Mouse (Mus musculus) hindbrain, embryonic 11.5 days (tissue): ENCODE data around the gene Wdr59. TPM values are rescaled to one million over a fixed set of nuclear protein-coding genes. Genes with fewer than 3 reads are reported as not detected.

Experiments
- ATAC-seq: fragments of 200-750 bp; cut with Nextera tagmentation; 2 replicates; pipeline ENCODE4 v1.8.0; 2017; ENCODE audit warnings: mild to moderate bottlenecking, moderate TSS enrichment, moderate library complexity; ENCODE audit not compliant: low FRiP score
- DNase-seq: peaks from one replicate; pipeline ENCODE4 v3.0.0-alpha.2; 2015; ENCODE audit warnings: low spot score
- H3K27ac ChIP-seq: fragments of 300-500 bp; sonication (generic); 2 replicates; pipeline ENCODE4 v1.5.1; 2014; ENCODE audit warnings: mild to moderate bottlenecking, low read depth, low read length
- H3K27me3 ChIP-seq: fragments of 300-500 bp; sonication (generic); 2 replicates; pipeline ENCODE4 v1.6.1; 2014; ENCODE audit warnings: mild to moderate bottlenecking, low read length, moderate library complexity, mixed read lengths; ENCODE audit not compliant: control insufficient read depth, insufficient read depth
- H3K36me3 ChIP-seq: fragments of 300-500 bp; sonication (generic); 2 replicates; pipeline ENCODE4 v1.6.1; 2014; ENCODE audit warnings: mild to moderate bottlenecking, low read length, moderate library complexity, mixed read lengths; ENCODE audit not compliant: control insufficient read depth, insufficient read depth
- H3K4me1 ChIP-seq: fragments of 300-500 bp; sonication (generic); replicated peaks from 2 replicates; pipeline ENCODE4 v1.6.1; 2014; ENCODE audit warnings: low read length, mixed read lengths; ENCODE audit not compliant: control insufficient read depth, insufficient read depth
- H3K4me2 ChIP-seq: fragments of 300-500 bp; sonication (generic); replicated peaks from 2 replicates; pipeline ENCODE4 v1.6.1; 2014; ENCODE audit warnings: mild to moderate bottlenecking, low read depth, low read length
- H3K4me3 ChIP-seq: fragments of 300-500 bp; sonication (generic); 2 replicates; pipeline ENCODE4 v1.5.1; 2014; ENCODE audit warnings: low read depth, low read length
- H3K9ac ChIP-seq: fragments of 300-500 bp; sonication (generic); 2 replicates; pipeline ENCODE4 v1.6.1; 2014; ENCODE audit warnings: low read depth, low read length
- H3K9me3 ChIP-seq: fragments of 300-500 bp; sonication (generic); 2 replicates; pipeline ENCODE4 v1.6.1; 2016; ENCODE audit warnings: low read length; ENCODE audit not compliant: control insufficient read depth
- WGBS: fragments of 180-500 bp; shearing (Covaris S2); extraction: QIAGEN DNeasy Blood & Tissue Kit; methylation state at CpG from one replicate; pipeline ENCODE4 v1.1.7; 2014; 5-methylcytosine and 5-hydroxymethylcytosine counted together
- polyA plus RNA-seq: library from polyadenylated mRNA; unstranded; fragments of >200 nt; fragmentation: Nextera tagmentation; extraction: Ambion mirVana; gene quantifications from 2 replicates; pipeline ENCODE4 v1.2.1, GENCODE M21; 2014

The Wdr59 gene
- polyA plus RNA-seq, 1 experiment from 2014 or later: 4.6 TPM

DNA sequence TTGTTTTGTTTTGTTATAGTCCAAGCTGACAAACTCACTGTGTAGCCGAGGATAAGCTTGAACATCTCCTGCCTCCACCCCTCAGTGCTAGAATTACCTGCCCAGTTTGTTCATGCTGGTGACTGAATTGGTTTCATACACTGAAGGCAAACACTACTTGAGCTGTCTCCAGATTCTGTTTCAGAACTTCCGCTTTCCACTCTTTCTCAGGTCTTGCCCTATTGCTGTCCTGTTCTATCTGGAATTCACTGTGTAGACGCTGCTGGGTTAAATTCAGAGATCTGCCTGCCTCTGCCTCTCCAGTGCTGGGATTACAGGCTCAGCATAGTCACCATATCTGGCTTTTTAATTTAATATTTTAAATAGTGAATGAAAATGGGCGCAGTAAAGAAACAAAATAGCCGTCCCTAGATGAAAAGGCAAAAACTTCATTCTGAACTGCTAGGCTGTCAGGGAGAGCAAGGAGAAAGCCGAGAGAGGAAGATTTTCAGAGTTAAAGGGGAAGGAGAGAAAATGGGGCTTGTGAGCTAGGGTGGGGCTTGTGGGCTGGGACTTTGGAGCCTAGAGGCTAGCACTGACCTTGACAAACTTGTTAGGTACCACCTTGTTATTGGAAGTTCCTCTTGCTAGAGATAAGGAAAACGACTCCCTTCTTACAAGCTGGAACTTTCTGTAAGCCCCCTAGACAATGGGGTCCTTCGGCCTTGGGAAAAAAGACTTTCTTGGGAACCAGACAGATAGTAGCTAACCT lies 23.7 kb upstream of the Wdr59 start:
- WGBS: 88% methylated on average over 8 of the region's 8 CpGs
- no peaks in the 10 kb centered on the region for H3K36me3 ChIP-seq

DNA sequence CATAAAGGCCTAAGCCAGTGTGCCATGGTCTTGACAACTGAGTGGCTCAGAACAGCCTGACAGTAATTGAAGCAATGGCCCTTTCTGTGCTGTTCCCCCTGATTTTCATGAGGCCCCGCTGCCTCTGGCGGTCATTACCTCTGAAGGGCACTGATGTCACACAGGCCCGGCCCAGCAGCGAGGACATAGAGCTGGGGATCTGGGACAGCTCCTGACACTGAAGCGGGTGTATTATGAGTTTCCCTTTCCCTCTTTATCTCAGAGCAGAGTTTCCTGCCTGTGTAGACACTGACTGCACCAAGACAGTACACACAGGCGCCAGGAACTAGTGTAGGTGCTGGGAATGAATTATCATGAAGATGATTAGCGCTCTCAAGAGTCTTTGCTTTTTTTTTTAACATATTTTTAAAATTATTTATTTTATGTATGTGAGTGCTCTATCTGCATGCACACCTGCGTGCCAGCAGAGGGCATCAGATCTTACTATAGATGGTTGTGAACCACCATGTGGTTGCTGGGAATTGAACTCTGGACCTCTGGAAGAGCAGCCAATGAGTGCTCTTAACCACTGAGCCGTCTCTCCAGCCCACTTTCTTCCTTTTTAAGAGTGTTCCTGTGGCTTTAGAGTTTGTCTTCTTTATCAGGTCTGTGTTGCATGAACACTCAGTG lies 22.0 kb upstream of the Wdr59 start:
- no peak overlapping the region for H3K4me2 ChIP-seq
- DNase-seq (no peak), ATAC-seq (no peak)
- H3K9ac ChIP-seq: no peak overlapping the region
- peaks cover 6% of the 10 kb centered on the region; the same call in 1 of the 2 replicates for H3K4me1 ChIP-seq
- H3K27me3 ChIP-seq: no peaks in the 10 kb centered on the region
- H3K27ac ChIP-seq: no peak overlapping the region
- H3K9me3 ChIP-seq: no peaks in the 10 kb centered on the region
- no peak overlapping the region for H3K4me3 ChIP-seq
- whole genome bisulfite sequencing: 91% methylated on average over 9 of the region's 9 CpGs
- H3K36me3 ChIP-seq: no peaks in the 10 kb centered on the region

More for the DNA sequence above, 23.7 kb upstream of the Wdr59 start:
- H3K4me3 ChIP-seq: no peak overlapping the region
- no peaks in the 10 kb centered on the region for H3K27me3 ChIP-seq
- no peak overlapping the region for H3K27ac ChIP-seq
- H3K9ac ChIP-seq: no peak overlapping the region
- no peak for ATAC-seq
- no peaks in the 10 kb centered on the region for H3K4me1 ChIP-seq
- H3K9me3 ChIP-seq: no peaks in the 10 kb centered on the region
- no peak for DNase-seq
- no peak overlapping the region for H3K4me2 ChIP-seq

DNA sequence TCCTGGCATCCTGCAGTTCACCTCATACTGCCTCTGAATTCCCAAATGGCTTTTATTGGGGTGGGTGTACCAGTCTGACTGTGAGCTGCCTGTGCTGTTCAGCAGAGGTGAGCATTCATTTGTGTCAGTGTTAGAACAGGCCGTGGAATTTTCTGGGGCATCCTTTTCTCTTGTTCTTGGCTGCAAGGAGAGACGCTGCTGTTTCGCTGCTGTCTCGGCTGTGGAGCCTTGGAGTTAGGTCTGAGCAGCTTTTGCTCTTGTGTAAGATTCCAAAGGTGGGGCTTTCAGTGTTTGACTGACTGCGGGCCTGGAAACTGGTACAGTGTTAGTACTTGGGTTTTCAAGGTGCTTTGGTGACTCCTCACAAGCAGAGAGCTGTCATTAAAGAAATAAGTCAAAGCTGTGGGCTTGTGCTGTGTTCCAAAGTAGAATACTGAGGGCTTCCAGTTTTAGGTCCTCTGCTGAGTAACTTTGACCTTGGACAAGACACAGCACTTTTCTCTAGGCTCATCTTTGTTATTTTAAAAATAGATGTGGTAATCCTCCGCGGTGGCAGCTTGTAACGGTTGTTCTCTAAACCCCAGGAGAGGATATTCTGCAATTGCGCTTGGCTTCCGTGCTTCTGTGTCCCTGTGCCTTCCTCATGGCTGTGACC lies 17.7 kb upstream of the Wdr59 start:
- Histone ChIP-seq H3K4me3 (peak overlapping the region; percentile 78; the same call in 1 of the 2 replicates), H3K36me3 (no peaks in the 10 kb centered on the region), H3K27me3 (no peaks in the 10 kb centered on the region), H3K9ac (peak overlapping the region; percentile 15; the same call in 1 of the 2 replicates), H3K4me1 (peaks cover 8% of the 10 kb centered on the region; the same call in 1 of the 2 replicates), H3K9me3 (no peaks in the 10 kb centered on the region), H3K27ac (no peak overlapping the region), H3K4me2 (peak overlapping the region; percentile 44)
- DNase-seq (no peak), ATAC-seq (no peak)
- 76% methylated on average over 10 of the region's 10 CpGs for WGBS

DNA sequence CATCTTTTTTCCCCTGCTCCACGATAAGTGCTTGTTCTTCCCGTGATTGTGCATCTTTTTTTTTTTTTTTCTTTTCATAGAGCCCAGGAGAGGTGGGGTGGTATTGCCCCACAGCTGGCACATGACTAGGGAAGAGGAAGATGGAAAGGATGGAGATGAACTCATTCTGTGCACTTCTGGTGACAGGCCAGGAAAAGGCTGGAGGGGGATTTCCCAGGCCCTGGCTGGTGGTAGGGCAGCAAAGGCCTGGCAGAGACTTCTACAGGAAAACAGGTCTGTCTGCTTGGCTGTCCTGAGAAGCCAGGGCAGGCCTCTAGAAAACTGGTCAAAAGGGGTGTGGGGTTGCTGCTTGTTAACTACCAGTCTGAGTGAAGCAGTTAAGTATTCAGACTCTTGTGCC lies 16.3 kb upstream of the Wdr59 start:
- H3K27me3 ChIP-seq: no peaks in the 10 kb centered on the region
- no peak for DNase-seq

DNA sequence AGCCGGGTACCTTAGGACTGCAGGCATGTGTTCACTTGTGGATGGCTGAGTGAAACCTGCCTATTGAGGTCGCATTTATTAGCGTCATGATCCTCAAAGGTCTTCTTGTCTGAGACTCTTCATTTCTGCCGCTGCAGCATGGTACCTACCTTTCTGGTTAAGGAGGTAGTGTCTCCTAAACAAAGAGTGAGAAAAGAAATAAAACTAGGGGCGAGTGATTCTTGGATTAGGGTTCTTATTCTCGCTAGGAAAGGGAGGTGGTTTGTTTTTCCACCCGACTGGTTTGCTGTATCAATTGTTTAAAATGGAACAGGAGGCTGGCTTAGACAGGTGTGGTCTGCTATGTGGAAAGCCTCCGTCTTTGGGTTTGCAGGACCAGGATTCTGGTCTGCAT lies 15.9 kb upstream of the Wdr59 start:
- Histone ChIP-seq H3K4me1 (peaks cover 8% of the 10 kb centered on the region; the same call in 1 of the 2 replicates), H3K27me3 (no peaks in the 10 kb centered on the region), H3K4me3 (peak overlapping the region; percentile 78), H3K36me3 (no peaks in the 10 kb centered on the region), H3K9me3 (no peaks in the 10 kb centered on the region), H3K27ac (no peak overlapping the region), H3K4me2 (peak overlapping the region; percentile 81), H3K9ac (peak overlapping the region; percentile 97)
- 4% methylated on average over 8 of the region's 8 CpGs for WGBS
- DNase-seq (no peak), ATAC-seq (peak; percentile 1; the same call in 1 of the 2 replicates)

More for the DNA sequence above, 16.3 kb upstream of the Wdr59 start:
- Histone ChIP-seq H3K4me2 (peak overlapping the region; percentile 81), H3K27ac (no peak overlapping the region), H3K4me1 (peaks cover 8% of the 10 kb centered on the region; the same call in 1 of the 2 replicates), H3K36me3 (no peaks in the 10 kb centered on the region), H3K4me3 (peak overlapping the region; percentile 78), H3K9ac (peak overlapping the region; percentile 97), H3K9me3 (no peaks in the 10 kb centered on the region)
- whole genome bisulfite sequencing: 6% methylated on average over 2 of the region's 2 CpGs
- ATAC-seq: no peak

DNA sequence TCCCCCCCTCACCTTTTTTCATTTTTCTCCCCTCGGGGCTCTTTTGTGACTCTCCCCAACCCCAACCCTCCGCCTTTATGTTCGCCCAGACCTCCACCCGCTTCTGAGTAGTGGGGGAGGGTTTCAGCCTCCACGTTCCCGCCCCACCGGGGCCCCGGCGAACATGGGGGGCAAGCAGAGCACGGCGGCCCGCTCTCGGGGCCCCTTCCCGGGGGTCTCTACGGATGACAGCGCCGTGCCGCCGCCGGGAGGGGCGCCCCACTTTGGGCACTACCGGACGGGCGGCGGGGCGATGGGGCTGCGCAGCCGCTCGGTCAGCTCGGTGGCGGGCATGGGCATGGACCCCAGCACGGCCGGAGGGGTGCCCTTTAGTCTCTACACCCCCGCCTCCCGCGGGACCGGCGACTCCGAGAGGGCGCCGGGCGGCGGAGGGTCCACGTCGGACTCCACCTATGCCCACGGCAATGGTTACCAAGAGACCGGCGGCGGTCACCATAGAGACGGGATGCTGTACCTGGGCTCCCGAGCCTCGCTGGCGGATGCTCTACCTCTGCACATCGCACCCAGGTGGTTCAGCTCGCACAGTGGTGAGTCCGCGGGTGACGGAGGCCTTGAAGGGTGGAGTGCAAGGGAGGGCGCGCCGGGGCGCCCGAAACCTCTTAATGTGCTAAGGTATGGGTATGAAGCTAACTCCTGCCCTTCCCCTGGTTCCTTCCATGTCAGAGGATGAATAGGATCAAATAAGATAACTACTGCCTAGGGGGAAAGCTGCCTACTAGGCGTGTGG lies 15.3 kb upstream of the Wdr59 start:
- Histone ChIP-seq H3K9me3 (no peaks in the 10 kb centered on the region), H3K36me3 (no peaks in the 10 kb centered on the region), H3K4me3 (peak overlapping the region; percentile 78), H3K9ac (peak overlapping the region; percentile 97), H3K27ac (peak overlapping the region; percentile 95), H3K4me1 (peaks cover 8% of the 10 kb centered on the region; the same call in 1 of the 2 replicates), H3K4me2 (peak overlapping the region; percentile 81), H3K27me3 (no peaks in the 10 kb centered on the region)
- under 1% methylated on average over 63 of the region's 64 CpGs for whole genome bisulfite sequencing
- DNase-seq (peak; percentile 64), ATAC-seq (peak; percentile 61)

DNA sequence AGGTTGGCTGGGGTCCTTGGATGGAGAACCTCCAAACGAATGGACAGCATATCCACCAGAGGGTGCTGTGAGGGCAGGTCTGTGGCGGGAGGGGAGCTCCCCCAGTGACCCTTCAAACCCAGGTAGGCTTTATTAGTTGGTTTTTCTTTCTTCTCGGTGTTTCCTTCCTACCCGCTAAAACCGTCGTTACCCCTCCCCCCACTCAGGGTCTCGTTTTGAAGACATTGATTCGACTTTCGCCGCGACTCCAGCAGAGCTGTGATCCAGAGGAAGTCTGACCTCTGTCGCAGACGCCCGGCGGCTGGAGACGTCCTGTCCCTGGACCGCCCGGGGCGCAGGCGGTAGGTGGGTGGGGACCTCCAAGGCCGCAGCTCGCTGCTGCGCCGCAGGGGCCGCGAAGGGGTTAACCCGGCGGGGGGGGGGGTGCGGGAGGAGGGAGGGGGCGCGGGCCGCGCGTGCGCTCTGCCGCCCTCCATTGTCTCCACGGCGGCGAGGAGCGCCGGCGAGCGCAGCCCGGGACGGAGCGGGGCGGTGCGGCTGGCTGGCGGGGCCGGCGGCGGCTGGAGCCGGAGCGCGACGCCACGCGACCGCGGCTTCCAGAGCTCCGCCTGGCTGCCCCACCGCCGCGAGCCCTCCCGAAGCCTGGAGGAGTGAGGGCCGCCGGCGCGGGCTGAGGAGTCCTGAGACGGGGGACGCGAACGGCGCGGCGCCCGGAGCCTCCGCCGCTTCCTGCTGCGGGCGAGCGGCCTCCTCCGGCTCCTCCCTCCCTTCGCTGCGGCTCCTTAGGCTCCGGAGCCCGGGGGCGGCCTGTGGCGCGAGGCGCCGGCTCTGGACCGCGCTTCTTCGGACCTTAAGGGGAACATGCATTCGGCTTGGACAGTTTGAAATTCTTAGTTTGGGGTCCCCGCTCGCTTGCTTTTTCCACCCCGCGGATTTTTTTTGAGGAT lies 14.4 kb upstream of the Wdr59 start, which contains the start of gene Znrf1:
Gene Znrf1, plus strand, starts transcription at position 67 of the 947 bp plus-strand sequence.
- peak; percentile 94 for ATAC-seq
- WGBS: under 1% methylated on average over 45 of the region's 100 CpGs
- H3K27me3 ChIP-seq: no peaks in the 10 kb centered on the region
- no peaks in the 10 kb centered on the region for H3K9me3 ChIP-seq
- peaks cover 8% of the 10 kb centered on the region; the same call in 1 of the 2 replicates for H3K4me1 ChIP-seq
- peak; percentile 86 for DNase-seq
- H3K36me3 ChIP-seq: no peaks in the 10 kb centered on the region
- H3K27ac ChIP-seq: peak within 1 kb of the TSS; percentile 95
- peak within 1 kb of the TSS; percentile 97 for H3K9ac ChIP-seq
- peak within 1 kb of the TSS; percentile 81 for H3K4me2 ChIP-seq
- peak within 1 kb of the TSS; percentile 78 for H3K4me3 ChIP-seq
